In genomic region chr1:83746036-83746435, GRCm38 (mm10) we compare ENCODE assay signal across 10 mouse cellular contexts.
A peak's percentile ranks its signal among the peaks of the same experiment; 100 is the strongest.
DNase-seq lines count a peak whose midpoint lies in the region; ATAC-seq and TF ChIP-seq lines count a peak whose summit lies in the region.
"Had no signal": no experiment of that assay in that cellular context is flagged by ENCODE, and none has a peak within 500 bp of the region (broad histone marks: within the 10 kb centered on the region; RNA-seq: fewer than 3 reads in every experiment).

No protein-coding gene starts in this region.

- ATAC-seq in kidney, embryonic 15.5 days (replicated peaks; ENCODE audit: low FRiP score), result no peak; the same call in 1 of the 2 replicates
- ATAC-seq in hindbrain, embryonic 14.5 days (ENCODE audit: low FRiP score), result peak; percentile 81
- peak; percentile 35; the same call in 1 of the 2 replicates for ATAC-seq in lung, embryonic 14.5 days (ENCODE audit: insufficient read depth)

- no peaks in the 10 kb centered on the region for H3K4me1 ChIP-seq in kidney, embryonic 15.5 days
- H3K4me1 ChIP-seq in hindbrain, embryonic 14.5 days (replicated peaks; ENCODE audit: control insufficient read depth, insufficient read depth, low read length), result peaks cover 32% of the 10 kb centered on the region
- H3K4me1 ChIP-seq in lung, embryonic 14.5 days (ENCODE audit: insufficient read depth), result no peaks in the 10 kb centered on the region
- H3K4me1 ChIP-seq: heart, embryonic 15.5 days had no signal

- no peaks in the 10 kb centered on the region for H3K27me3 ChIP-seq in kidney, embryonic 15.5 days
- H3K27me3 ChIP-seq in hindbrain, embryonic 14.5 days (ENCODE audit: control insufficient read depth, insufficient read depth, low read length), result no peaks in the 10 kb centered on the region
- H3K27me3 ChIP-seq in lung, embryonic 14.5 days (ENCODE audit: insufficient read depth, low read length), result no peaks in the 10 kb centered on the region
- H3K27me3 ChIP-seq: heart, embryonic 15.5 days had no signal

- TF ChIP-seq CTCF in lung, embryonic 14.5 days (IDR thresholded peaks at IDR 0.05; ENCODE audit: low read depth), result peak; percentile 74

- peak; percentile 4 for DNase-seq in kidney, adult 18-20 months
- DNase-seq in ZHBTc4 (ENCODE audit: low read depth, low spot score), result peak; percentile 64
- peak; percentile 75 for DNase-seq in embryo, embryonic 11 days
- peak; percentile 94 for DNase-seq in hindbrain, embryonic 14.5 days (ENCODE audit: low spot score)
- DNase-seq in lung, embryonic 14.5 days, result peak; percentile 83
- peak; percentile 22 for DNase-seq in right cerebral cortex, postnatal 14 days
- DNase-seq in thymus, postnatal 4 days, result no peak

- no peak overlapping the region for H3K4me2 ChIP-seq in kidney, embryonic 15.5 days
- peak overlapping the region; percentile 24 for H3K4me2 ChIP-seq in hindbrain, embryonic 14.5 days (replicated peaks)
- H3K4me2 ChIP-seq in lung, embryonic 14.5 days, result no peak overlapping the region
- H3K4me2 ChIP-seq: heart, embryonic 15.5 days had no signal

- H3K27ac ChIP-seq in kidney, embryonic 15.5 days, result no peak overlapping the region
- H3K27ac ChIP-seq in hindbrain, embryonic 14.5 days, result peak overlapping the region; percentile 79
- H3K27ac ChIP-seq in lung, embryonic 14.5 days (ENCODE audit: low read depth), result no peak overlapping the region
- H3K27ac ChIP-seq: heart, embryonic 15.5 days had no signal

- H3K36me3 ChIP-seq in kidney, embryonic 15.5 days, result no peaks in the 10 kb centered on the region
- H3K36me3 ChIP-seq in hindbrain, embryonic 14.5 days (replicated peaks; ENCODE audit: control insufficient read depth, insufficient read depth), result no peaks in the 10 kb centered on the region
- H3K36me3 ChIP-seq in lung, embryonic 14.5 days (ENCODE audit: insufficient read depth), result no peaks in the 10 kb centered on the region
- H3K36me3 ChIP-seq: heart, embryonic 15.5 days had no signal

- no peak overlapping the region for H3K9ac ChIP-seq in kidney, embryonic 15.5 days
- H3K9ac ChIP-seq in hindbrain, embryonic 14.5 days, result peak overlapping the region; percentile 40
- H3K9ac ChIP-seq in lung, embryonic 14.5 days, result no peak overlapping the region
- H3K9ac ChIP-seq: heart, embryonic 15.5 days had no signal

- no peak overlapping the region for H3K4me3 ChIP-seq in kidney, embryonic 15.5 days (replicated peaks)
- H3K4me3 ChIP-seq in hindbrain, embryonic 14.5 days (replicated peaks; ENCODE audit: low read length), result no peak overlapping the region
- H3K4me3 ChIP-seq in lung, embryonic 14.5 days (ENCODE audit: low read depth, low read length), result no peak overlapping the region
- H3K4me3 ChIP-seq: heart, embryonic 15.5 days; myocyte had no signal

- WGBS in kidney, embryonic 15.5 days, result 26% methylated on average over 6 of the region's 6 CpGs
- WGBS in hindbrain, embryonic 14.5 days, result 23% methylated on average over 6 of the region's 6 CpGs
- WGBS in lung, embryonic 14.5 days, result 26% methylated on average over 6 of the region's 6 CpGs

- no peaks in the 10 kb centered on the region for H3K9me3 ChIP-seq in kidney, embryonic 15.5 days (replicated peaks)
- H3K9me3 ChIP-seq in hindbrain, embryonic 14.5 days (ENCODE audit: control insufficient read depth, low read length), result no peaks in the 10 kb centered on the region
- no peaks in the 10 kb centered on the region for H3K9me3 ChIP-seq in lung, embryonic 14.5 days (ENCODE audit: low read depth, low read length)
- H3K9me3 ChIP-seq: heart, embryonic 15.5 days had no signal
